Mouse (Mus musculus) stomach, postnatal 0 days (tissue): ENCODE results near the gene Banf2. TPM values are rescaled to one million over a fixed set of nuclear protein-coding genes. Genes with fewer than 3 reads are reported as not detected.

ENCODE experiments used
- ATAC-seq: fragments of 200-750 bp; cut with Nextera tagmentation; 2 replicates; pipeline ENCODE4 v1.8.0; 2017; ENCODE audit not compliant: low FRiP score, low TSS enrichment
- DNase-seq: peaks from one replicate; pipeline ENCODE4 v3.0.0-alpha.2; 2016; ENCODE audit warnings: low spot score
- H3K27ac ChIP-seq: fragments of 300-500 bp; sonication (generic); replicated peaks from 2 replicates; pipeline ENCODE4 v1.5.1; 2014; ENCODE audit warnings: mild to moderate bottlenecking, control low read depth
- H3K27me3 ChIP-seq: fragments of 300-500 bp; sonication (generic); 2 replicates; pipeline ENCODE4 v1.6.1; 2014; ENCODE audit warnings: low read length; ENCODE audit not compliant: control insufficient read depth, insufficient read depth
- H3K36me3 ChIP-seq: fragments of 300-500 bp; sonication (generic); 2 replicates; pipeline ENCODE4 v1.6.1; 2014; ENCODE audit warnings: low read length, mixed read lengths; ENCODE audit not compliant: control insufficient read depth, insufficient read depth
- H3K4me1 ChIP-seq: fragments of 300-500 bp; sonication (generic); replicated peaks from 2 replicates; pipeline ENCODE4 v1.6.1; 2014; ENCODE audit warnings: antibody characterized with exemption; ENCODE audit not compliant: control insufficient read depth, insufficient read depth
- H3K4me2 ChIP-seq: fragments of 300-500 bp; sonication (generic); replicated peaks from 2 replicates; pipeline ENCODE4 v1.6.1; 2014; ENCODE audit warnings: low read depth, mild to moderate bottlenecking, control low read depth, moderate library complexity
- H3K4me3 ChIP-seq: fragments of 300-500 bp; sonication (generic); 2 replicates; pipeline ENCODE4 v1.5.1; 2014; ENCODE audit warnings: low read depth, low read length, control low read depth
- H3K9ac ChIP-seq: fragments of 300-500 bp; sonication (generic); 2 replicates; pipeline ENCODE4 v1.6.1; 2014; ENCODE audit warnings: mild to moderate bottlenecking, low read length, control low read depth, mixed read lengths
- H3K9me3 ChIP-seq: fragments of 300-500 bp; sonication (generic); 2 replicates; pipeline ENCODE4 v1.6.1; 2016; ENCODE audit warnings: low read length; ENCODE audit not compliant: control insufficient read depth
- CTCF ChIP-seq: IDR thresholded peaks from 2 replicates; pipeline ENCODE4 v1.5.1; 2016; ENCODE audit warnings: antibody characterized with exemption, low read depth, mild to moderate bottlenecking, moderate library complexity
- EP300 ChIP-seq: optimal IDR thresholded peaks from 2 replicates; pipeline ENCODE3; 2016; ENCODE audit warnings: antibody characterized with exemption
- WGBS: fragments of 180-500 bp; shearing (Covaris S2); extraction: QIAGEN DNeasy Blood & Tissue Kit; methylation state at CpG from one replicate; pipeline ENCODE4 v1.1.7; 2014; 5-methylcytosine and 5-hydroxymethylcytosine counted together
- polyA plus RNA-seq: library from polyadenylated mRNA; unstranded; fragments of >200 nt; fragmentation: Nextera tagmentation; extraction: Ambion mirVana; gene quantifications from 2 replicates; pipeline ENCODE4 v1.2.1, GENCODE M21; 2015

Gene Banf2
- polyA plus RNA-seq, 1 experiment from 2014 or later: not detected

DNA sequence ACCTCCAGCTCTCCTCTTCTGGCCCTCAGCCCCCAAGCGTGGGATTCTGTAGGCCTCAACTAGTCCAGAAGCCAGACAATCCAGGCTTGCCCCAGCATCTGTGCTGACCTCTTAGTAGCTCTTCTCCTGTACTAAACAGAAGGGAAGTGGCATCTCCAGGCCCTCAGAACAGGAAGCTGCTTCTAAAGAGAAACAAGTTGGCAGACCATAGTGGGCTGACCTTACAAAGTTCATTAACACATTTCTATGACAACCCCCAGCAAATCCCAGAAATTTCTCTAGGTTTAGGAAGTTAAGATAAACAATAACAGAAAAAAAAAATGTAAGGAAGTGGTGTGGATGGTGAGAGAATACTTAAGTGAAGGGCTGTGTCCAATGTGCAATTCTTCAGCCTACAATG is 23.8 kb upstream of the Banf2 start:
- Histone ChIP-seq H3K27ac (peak overlapping the region; percentile 19; the same call in 1 of the 2 replicates), H3K4me2 (peak overlapping the region; percentile 82), H3K4me1 (peaks cover 7% of the 10 kb centered on the region; the same call in 1 of the 2 replicates), H3K4me3 (peak overlapping the region; percentile 95), H3K27me3 (no peaks in the 10 kb centered on the region), H3K9me3 (no peaks in the 10 kb centered on the region), H3K9ac (no peak overlapping the region), H3K36me3 (no peaks in the 10 kb centered on the region)
- ATAC-seq (no peak), DNase-seq (no peak)
- WGBS: 53% methylated on average over 1 of the region's 1 CpGs
- TF ChIP-seq EP300 (no peak), CTCF (no peak)

DNA sequence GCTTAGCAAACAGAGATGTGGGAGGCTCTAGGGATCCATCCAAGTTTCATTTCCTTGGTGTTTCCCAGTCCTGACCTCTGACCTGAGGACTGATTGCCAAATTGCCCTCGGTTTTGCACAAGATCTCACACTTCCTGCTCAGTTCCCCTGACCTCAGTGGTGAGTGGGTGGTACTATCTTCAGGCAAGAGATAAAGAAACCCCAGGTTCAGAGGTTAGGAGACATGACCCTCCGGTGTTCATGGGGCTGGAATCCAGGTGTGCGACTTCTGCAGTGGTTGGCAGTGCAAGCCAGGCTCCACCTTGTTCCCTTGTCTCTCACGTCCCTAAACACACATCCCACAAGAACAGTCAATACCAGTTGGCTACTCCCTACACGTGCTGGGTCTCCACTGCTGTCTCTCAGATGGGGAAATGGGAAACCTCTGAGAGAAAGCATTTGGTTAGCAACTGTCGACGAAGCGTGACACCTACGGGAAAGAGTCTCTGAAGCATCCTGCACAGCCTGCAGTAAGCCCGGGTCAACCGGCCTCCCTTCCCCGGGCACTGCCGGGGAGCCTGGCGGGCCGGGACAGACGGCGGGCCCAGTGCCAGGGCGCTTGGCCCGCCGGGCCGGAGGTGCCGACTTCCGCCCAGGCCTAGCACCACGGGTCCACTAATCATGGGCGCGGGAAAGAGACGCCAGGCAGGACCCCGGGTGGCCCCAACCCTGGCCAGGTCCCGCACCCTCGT is 23.1 kb upstream of the Banf2 start:
- Histone ChIP-seq H3K4me2 (peak overlapping the region; percentile 82), H3K27ac (peak overlapping the region; percentile 99), H3K27me3 (no peaks in the 10 kb centered on the region), H3K9ac (peak overlapping the region; percentile 99), H3K4me3 (peak overlapping the region; percentile 95), H3K9me3 (no peaks in the 10 kb centered on the region), H3K36me3 (no peaks in the 10 kb centered on the region), H3K4me1 (peaks cover 7% of the 10 kb centered on the region; the same call in 1 of the 2 replicates)
- DNase-seq: no peak
- WGBS: 1% methylated on average over 29 of the region's 30 CpGs
- ATAC-seq: peak; percentile 58
- no peak for TF ChIP-seq CTCF
- no peak for TF ChIP-seq EP300

DNA sequence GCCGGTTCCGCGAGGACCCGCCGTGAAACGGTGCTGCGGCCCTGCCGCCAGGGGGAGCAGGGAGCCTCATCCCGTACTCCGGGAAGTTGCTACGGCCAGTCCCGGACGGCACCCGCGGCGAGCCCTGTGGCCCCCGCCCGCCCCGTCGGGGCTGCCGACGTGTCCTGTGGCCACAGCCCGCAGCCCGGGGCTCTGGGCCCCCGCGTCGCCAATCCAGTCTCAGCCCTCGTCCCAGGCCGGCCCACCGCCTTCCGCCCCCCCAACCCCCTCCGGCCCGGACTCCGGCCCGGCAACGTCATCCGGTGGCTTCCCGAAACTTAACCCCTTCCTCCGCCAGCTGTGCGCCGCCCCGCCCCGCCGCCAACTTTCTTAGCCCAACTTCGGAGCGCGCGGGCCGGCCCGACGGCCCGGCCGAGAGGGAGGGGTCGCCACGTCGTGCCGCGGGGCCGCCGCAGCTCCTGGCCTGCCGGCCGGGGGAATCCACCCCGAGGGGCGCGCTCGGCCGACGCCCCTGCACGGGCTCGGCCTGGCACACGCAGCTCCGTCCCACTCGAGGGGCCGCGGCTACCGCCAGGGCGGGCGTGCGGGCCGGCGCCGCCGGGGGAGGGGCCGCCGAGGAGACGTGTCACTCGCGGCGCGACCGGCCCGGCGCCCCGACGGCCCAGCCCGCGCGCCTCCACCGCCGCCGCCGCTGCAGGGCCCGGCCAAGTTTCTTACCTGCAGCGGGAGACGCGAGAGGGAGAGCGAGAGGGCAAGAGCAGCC is 22.4 kb upstream of the Banf2 start:
- Histone ChIP-seq H3K4me1 (peaks cover 6% of the 10 kb centered on the region; the same call in 1 of the 2 replicates), H3K36me3 (no peaks in the 10 kb centered on the region), H3K27me3 (no peaks in the 10 kb centered on the region), H3K9me3 (no peaks in the 10 kb centered on the region), H3K4me3 (peak overlapping the region; percentile 95), H3K9ac (peak overlapping the region; percentile 99), H3K27ac (peak overlapping the region; percentile 99), H3K4me2 (peak overlapping the region; percentile 82)
- TF ChIP-seq CTCF (peak; percentile 82), EP300 (peak; percentile 45)
- under 1% methylated on average over 60 of the region's 107 CpGs for WGBS
- peak; percentile 91 for DNase-seq
- ATAC-seq: peak; percentile 60

DNA sequence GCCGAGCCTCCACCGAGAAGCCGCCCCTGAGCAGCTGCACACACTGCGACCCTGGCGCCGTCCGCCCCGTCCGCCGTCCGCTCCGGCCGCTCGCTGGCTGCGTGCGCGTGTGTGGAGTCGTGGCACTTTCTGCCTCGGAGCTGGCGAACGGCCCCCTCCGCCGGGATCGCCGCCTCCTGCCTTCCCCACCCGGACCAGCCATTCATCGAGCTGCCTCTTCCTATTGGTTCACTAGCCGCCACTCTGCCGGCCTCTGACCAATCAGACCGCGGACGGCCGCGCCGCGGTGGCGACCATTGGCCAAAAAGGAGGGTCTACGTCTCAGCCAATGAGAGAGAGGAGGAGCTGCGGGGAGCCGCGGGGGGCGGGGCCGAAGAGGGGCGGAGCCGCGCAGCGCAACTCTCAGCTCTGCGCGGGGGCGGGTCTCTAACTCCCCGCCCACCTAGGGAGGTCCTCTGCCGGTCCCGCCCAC is 21.7 kb upstream of the Banf2 start, which contains the start of gene Rrbp1:
TSS of gene Rrbp1 (minus strand) at position 184 of the 472 bp plus-strand sequence.
- DNase-seq: peak; percentile 98
- Histone ChIP-seq H3K9me3 (no peaks in the 10 kb centered on the region), H3K4me3 (peak within 1 kb of the TSS; percentile 95), H3K4me1 (peaks cover 1% of the 10 kb centered on the region; the same call in 1 of the 2 replicates), H3K4me2 (peak within 1 kb of the TSS; percentile 82), H3K27me3 (no peaks in the 10 kb centered on the region), H3K27ac (peak within 1 kb of the TSS; percentile 99), H3K9ac (peak within 1 kb of the TSS; percentile 99), H3K36me3 (no peaks in the 10 kb centered on the region)
- WGBS: 2% methylated on average over 31 of the region's 53 CpGs
- ATAC-seq: peak; percentile 97
- TF ChIP-seq EP300 (no peak), CTCF (no peak)

DNA sequence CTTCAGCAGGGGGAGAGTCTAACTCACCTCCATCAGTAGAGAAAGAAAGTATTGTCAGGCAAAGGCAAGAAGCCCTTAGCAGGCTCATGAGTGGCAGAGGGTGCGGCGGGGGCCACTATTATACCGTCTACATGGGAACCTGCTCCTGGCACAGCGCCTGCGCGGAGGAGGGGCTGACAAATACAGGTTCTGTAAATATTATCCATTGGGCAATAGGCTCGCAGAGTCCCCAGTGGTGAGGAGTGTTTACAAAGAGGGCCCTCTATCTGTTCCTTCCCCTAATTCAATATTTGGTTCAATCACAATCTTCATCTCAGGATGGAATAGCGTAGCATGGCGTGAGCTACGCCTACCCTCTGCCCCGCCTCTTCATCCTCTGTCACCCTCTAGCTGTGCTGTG is 18.8 kb upstream of the Banf2 start:
- DNase-seq: peak; percentile 65

More for the DNA sequence above, 18.8 kb upstream of the Banf2 start:
- no peak overlapping the region for H3K9ac ChIP-seq
- ATAC-seq: no peak
- TF ChIP-seq CTCF (no peak), EP300 (no peak)
- no peak overlapping the region for H3K4me2 ChIP-seq
- H3K9me3 ChIP-seq: no peaks in the 10 kb centered on the region
- H3K4me3 ChIP-seq: no peak overlapping the region
- 54% methylated on average over 11 of the region's 11 CpGs for WGBS
- H3K36me3 ChIP-seq: no peaks in the 10 kb centered on the region
- no peak overlapping the region for H3K27ac ChIP-seq
- no peaks in the 10 kb centered on the region; the same call in 1 of the 2 replicates for H3K4me1 ChIP-seq
- no peaks in the 10 kb centered on the region for H3K27me3 ChIP-seq
